Mouse (Mus musculus): ENCODE measurements around the gene Slc39a10.

GRCm38 (mm10) chr1:46843406-46843805, 49.2 kb downstream of the Slc39a10 start:
- TF ChIP-seq POLR2A (IDR thresholded peaks at IDR 0.05; ENCODE audit: extremely low read depth, insufficient read depth, low read length) = no peak
- TF ChIP-seq CTCF (IDR thresholded peaks at IDR 0.05; ENCODE audit: low read depth, low read length) = no peak

Data from liver, adult 2 months (tissue).